Mouse (Mus musculus) kidney, postnatal 10 days (tissue): ENCODE data around the gene Stat2.
A peak's percentile ranks its signal among the peaks of the same experiment; 100 is the strongest.

Experiments
- DNase-seq: peaks from one replicate; pipeline ENCODE4 v3.0.0; 2021; ENCODE audit warnings: mixed read lengths

Gene Stat2

DNA sequence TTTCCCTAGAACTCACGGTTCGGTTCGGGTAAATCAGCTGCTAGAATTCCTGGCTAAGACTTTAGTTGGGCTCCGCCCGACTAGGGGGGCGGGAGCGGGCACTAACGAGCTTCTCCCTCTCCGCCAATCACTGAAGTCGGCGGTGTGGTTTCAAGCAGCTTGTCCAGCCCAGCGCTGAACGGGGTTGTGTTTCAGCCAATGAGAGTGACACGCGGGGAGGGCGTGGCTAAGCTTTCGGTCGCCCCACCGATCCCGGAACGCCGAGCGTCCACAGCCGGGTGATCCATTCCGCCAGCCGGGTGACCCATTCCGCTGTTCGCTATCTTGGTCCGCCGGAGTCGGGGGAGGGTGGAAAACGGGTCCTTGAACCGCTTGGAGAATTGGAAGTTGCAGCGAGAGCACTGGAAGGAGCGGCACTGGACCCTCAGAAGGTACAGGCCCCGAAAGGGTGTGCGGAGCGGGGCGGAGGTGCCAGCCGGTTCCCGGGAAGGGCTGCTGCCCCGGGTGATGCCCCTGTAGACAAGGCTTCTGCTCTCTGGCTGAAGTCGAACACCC is at the start of gene Stat2:
TSS of gene Stat2 (plus strand) at position 273 of the 555 bp plus-strand sequence.
- peak; percentile 98 for DNase-seq

GRCm38 (mm10) chr10:128221533-128222286 is 48.6 kb upstream of the Stat2 start:
- no peak for DNase-seq

- no peak for DNase-seq
Observed at GRCm38 (mm10) chr10:128225064-128225463, 45.3 kb upstream of the Stat2 start.

DNA sequence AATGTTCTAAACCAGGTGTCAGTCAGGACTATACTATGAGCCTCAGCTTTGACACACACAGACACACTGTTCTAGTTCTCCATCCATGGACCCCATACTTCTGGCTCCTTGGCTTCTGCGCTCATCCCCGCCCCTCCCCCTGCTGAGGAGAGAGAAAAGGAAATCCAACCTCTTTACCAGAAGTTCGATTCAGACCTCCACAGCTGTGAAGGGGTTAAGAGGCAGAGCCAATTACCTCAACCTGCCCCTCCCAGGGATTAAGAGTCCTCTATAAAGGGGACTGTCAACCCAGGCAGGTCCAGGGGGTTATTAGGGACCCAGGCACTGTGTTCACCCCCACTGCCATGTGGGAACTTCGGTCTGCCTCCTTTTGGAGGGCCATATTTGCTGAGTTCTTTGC is 44.8 kb upstream of the Stat2 start, which contains the start of gene Mip:
TSS of gene Mip (plus strand) at position 301 of the 400 bp plus-strand sequence.
- DNase-seq: no peak

DNA sequence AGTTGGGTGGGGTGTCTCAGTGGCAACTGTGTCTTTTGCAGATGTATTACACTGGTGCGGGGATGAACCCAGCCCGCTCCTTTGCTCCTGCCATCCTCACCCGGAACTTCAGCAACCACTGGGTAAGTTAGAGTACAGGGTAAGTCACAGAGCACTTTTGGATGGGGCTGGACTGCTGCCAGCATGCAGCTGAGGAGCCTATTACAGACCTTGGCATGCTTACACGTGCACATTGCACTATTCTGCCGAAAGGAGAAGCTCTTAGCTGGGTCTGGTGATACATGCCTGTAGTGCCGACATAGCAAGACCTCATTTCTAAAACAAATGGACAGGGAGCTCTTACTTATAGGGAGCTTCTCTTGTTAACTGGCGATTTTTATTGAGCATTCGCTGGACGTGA is 42.8 kb upstream of the Stat2 start:
- DNase-seq: no peak

- no peak for DNase-seq
Observed at GRCm38 (mm10) chr10:128228009-128228408, 42.4 kb upstream of the Stat2 start.

DNA sequence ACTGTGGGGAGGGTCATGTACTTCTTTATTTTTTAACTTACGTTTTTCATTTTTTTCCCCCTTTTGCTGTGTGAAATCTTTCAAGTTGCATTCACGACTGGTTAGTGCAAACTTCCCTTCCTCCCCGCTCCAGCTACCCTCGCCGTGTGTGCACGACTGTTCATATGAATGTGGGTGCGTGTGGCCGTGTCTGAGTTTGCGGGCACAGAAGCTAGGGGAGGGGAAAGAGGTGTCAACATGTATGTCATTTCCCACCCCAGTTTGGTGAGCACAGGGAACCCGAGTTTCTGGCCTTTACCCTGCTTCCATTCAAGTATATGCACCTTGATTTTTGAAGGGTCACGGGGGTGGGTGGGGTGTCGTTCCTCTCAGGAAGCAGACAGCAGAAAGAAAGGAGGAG is 39.8 kb upstream of the Stat2 start:
- no peak for DNase-seq

DNA sequence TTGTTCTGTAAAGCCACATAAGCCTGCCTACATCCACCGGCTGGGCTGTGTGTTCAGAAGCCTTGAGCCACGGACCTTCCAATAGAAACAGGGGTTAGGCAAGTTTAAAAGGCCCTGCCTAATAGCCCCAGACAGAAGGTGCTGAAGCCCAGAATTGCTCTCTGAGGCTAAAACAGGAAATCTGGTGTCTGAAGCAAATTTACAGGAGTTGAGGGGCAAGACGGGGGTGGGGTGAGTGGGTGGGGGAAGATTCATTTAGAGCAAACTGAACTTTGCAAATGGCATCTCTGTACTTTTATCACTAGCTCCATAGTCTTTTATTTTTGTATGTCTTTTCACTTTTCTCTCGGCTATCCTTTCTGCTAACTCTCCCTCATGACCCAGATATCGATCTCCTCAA is 39.2 kb upstream of the Stat2 start:
- no peak for DNase-seq

DNA sequence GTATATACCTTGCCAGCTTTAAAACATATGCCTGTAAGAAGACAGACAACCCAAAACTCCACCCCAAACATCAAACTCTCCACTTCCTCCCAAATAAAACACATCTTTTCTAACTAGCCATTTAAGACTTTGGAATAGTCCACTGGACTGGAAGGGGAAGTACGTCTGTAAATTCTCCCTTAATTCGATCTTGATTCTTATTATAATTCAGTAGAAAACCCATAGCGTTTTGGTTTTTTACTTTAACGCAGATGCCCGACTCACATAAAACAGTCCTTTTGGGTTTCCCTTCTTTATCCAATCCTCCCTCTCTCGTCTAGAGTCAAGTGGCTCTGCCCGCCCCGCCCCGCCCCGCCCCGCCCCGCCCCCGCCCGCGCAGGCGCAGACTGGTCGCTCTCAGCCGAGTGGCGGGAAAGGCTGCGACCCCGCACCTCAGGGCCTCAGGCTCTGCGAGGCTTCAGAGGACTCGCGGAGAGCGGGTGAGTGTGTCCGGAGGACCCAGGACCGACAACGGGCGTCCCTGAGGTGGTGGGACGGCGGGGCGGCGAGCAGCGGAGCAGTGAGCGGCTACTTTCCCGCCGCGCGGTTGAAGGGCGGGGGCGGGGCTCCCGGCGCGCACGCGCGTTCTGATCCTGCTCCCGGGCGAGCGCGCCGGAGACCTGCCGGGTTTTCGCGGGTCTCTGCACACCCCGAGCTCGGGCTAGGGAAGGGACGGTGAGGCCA is 38.5 kb upstream of the Stat2 start, which contains the start of gene Timeless:
TSS of gene Timeless (plus strand) at position 369 of the 723 bp plus-strand sequence.
- DNase-seq: peak; percentile 92

DNA sequence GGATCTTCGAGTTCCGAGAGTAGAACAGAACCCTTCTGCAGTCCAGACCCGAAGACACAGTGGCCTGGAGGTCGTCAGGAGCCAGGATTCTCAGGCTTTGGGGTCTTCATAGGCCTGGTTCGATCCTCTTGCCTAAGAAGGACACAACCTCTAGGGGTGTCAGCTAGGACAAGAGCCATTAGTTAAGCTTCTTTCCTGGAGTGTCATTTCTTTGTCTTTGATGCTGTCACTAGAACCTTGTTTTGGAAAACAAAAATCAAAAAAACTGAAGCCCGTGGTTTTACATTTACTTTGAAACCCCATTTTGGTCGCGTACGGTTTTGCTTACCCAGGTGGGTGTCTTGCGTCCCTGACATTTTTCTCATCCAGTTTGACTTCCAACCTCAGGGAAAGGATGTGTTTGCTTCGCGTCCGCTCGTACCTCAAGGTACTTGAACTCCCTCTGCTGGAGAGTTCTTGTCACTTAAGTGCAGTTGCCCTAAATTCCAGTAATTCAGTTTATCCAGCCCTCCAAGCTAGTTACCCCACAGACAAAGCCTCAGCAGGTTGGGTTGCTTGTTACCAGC is 37.9 kb upstream of the Stat2 start:
- DNase-seq: peak; percentile 69

DNA sequence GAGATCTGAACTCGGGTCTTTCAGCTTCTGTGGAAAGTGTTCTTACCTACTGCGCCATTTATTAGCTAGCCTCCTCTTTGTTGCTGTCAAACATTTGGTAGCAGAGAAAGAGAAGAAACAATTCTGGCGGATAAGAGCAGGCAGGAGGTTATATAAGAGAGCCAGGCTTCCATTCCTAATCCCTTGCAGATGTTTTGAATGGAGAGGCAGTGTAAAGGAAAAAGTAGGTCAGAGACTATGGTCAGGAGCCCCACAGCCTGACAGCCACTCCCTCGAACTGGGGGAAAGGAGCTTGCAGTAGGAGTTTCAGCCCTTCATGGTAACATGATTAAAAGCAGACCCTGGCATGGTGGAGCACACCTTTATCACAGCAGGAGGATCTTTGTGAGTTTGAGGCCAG is 34.0 kb upstream of the Stat2 start:
- DNase-seq: no peak

- peak; percentile 34 for DNase-seq
Observed at GRCm38 (mm10) chr10:128237807-128238480, 32.4 kb upstream of the Stat2 start.

- DNase-seq: no peak
Observed at GRCm38 (mm10) chr10:128239140-128239539, 31.2 kb upstream of the Stat2 start.

GRCm38 (mm10) chr10:128240131-128240530 is 30.2 kb upstream of the Stat2 start:
- DNase-seq: no peak

DNA sequence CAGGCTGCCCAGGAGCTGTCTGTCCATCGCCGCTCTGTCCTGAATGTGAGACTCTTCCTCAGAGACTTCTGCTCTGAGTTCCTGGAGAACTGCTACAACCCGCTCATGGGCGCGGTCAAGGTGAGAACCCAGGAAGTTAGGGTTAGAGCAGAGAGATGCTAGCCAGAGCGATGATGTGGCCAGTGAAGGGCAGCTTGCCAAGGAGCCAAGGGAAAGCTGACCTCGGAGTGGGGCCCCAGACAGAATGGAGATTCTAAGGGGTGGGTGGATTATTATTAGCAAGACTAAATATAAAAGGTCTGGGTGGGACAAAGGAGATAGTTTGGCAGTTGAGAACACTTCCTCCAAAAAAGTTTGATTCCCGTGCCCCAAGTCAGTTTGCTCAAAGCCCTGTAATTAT is 27.1 kb upstream of the Stat2 start:
- no peak for DNase-seq

DNA sequence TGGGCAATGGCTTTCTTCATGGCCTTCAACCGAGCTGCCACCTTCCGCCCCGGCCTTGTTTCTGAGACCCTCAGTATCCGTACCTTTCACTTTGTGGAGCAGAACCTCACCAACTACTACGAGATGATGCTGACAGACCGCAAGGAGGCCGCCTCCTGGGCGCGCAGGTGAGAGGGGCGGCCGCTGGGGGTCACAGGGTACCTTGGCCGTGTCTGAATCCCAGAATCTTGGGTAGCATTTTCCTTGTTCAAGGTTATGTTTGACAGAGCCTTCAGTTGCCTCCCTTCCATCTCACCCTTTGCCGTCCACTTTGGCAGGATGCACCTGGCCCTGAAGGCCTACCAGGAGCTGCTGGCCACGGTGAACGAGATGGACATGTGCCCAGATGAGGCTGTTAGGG is 26.2 kb upstream of the Stat2 start:
- DNase-seq: no peak

DNA sequence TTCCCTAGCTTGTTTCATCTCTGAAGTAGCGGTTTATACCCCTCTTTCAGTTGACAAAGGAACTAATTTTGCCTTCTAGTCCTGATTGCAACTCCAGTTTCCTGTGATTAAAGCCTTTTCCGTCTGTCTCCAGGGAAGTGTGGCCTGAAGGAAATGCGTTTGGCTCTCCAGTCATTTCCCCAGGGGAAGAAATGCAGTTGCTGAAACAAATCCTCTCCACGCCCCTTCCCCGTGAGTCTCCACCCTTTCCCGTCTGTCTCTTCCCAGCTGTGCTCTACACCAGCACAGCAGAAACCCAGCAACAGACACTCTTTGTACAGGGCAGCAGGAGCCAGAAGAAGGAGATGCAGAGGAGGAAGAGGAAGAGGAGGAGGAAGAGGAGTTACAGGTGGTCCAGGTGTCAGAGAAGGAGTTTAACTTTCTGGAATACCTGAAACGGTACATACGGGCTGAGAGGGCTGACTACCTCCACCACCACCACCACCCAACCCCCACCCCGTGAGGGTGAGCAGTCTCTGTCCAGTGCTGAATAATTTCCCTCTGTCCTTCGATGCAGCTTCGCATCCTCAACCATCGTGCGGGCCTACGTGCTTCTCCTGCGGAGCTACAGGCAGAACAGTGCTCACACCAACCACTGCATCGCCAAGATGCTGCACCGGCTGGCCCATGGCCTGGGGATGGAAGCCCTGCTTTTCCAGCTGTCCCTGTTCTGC is 23.2 kb upstream of the Stat2 start:
- peak; percentile 75 for DNase-seq

DNA sequence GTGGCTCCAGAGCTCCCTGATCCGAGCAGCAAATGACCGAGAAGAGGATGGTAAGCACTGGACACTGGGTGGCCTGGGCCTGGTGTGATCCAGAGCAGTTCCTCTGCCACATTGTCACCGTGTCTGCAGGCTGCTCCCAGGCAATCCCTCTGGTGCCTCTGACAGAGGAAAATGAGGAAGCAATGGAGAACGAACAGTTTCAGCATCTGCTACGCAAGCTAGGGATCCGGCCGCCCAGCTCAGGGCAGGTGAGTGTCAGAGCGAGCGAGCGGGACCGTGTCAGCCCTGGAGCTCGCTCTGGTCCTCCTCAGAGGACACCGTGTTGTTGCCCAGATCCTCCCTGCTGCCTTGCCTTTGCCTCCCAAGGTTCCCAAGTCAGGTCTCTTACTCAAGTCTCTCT is 19.8 kb upstream of the Stat2 start:
- no peak for DNase-seq

DNA sequence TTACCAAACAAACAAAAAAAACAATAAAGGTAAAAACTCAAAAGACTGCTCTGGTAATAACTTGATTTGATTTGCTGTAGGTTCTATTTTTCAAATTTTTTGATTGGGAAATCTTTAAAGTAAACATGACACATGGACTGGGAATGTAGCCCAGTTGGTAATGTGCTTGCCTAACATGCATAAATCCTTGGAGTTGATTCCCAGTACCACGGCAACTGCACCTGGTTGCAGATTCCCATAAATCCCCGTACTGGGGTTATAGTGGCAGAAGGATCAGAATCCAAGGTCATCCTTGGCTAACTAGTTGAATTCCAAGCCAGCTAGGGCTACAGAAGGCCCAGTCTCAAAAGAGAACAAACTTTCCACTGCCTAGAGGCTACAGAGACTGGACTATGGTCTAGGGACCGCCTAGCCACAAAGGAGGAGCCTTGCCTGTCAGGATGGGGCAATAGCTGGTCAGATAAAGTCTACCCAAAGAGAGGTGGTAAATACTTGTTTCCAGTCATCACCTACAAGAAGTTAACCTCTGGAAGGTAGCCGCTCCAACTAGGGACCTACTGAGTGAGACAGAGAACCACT is 16.6 kb upstream of the Stat2 start, which contains the start of gene Apon:
TSS of gene Apon (plus strand) at position 420 of the 579 bp plus-strand sequence.
- no peak for DNase-seq

GRCm38 (mm10) chr10:128255925-128256324 is 14.4 kb upstream of the Stat2 start:
- DNase-seq: no peak

DNA sequence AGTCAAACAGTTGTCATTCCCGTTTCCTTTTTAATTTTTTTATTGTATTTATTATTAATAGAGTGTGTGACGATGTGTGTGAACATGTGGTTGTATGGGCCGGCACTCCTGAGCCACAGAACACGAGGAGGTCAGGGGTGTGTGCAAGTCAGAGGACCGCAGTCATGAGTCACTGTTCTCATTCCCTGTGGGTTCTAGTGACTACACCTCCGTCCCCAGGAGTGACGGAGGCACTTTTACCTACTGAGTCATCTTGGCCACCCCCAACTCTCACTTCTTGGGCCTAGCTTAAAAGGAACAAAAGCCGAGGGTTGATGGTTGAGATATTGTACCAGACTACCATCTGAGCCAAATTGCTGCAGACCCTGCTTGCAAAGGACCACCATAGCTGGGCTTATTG is 14.0 kb upstream of the Stat2 start:
- DNase-seq: no peak

DNA sequence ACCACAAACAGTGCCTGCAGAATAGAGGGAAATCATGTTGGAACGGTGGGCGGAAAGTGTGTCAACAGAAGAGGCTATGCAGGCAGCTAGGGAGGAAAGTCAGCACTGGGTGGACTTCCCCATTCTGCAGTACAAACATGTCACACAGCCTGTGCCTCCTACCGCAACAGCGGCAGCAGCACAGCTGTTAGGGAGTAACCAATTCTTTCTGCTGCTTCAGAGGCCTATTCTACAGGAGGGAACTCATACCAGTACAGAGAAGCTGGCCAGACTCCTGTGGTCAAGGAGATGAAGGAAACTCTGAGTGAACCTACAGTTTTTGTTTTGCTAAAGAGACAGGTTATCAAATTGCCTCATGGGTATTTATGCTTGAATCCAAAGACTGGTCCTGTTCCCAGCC is 11.4 kb upstream of the Stat2 start:
- DNase-seq: no peak
